Mouse (Mus musculus): ENCODE results near the gene Cdh23. TPM values are rescaled to one million over a fixed set of nuclear protein-coding genes. Genes with fewer than 3 reads are reported as not detected.

The Cdh23 gene
- total and polyA plus RNA-seq, 2 experiments from 2014 or later, result 0.23 TPM

- Histone ChIP-seq H3K36me3 (replicated peaks; ENCODE audit: control insufficient read depth, insufficient read depth, low read length) (no peaks in the 10 kb centered on the region), H3K9ac (replicated peaks; ENCODE audit: low read depth, low read length) (no peak overlapping the region), H3K4me2 (ENCODE audit: low read depth, low read length) (no peak overlapping the region), H3K27ac (ENCODE audit: low read depth) (no peak overlapping the region), H3K9me3 (replicated peaks; ENCODE audit: control insufficient read depth, low read length) (no peaks in the 10 kb centered on the region), H3K4me3 (ENCODE audit: low read depth, low read length) (no peak overlapping the region), H3K27me3 (ENCODE audit: control insufficient read depth, insufficient read depth, low read length) (no peaks in the 10 kb centered on the region), H3K4me1 (ENCODE audit: control insufficient read depth, insufficient read depth) (no peaks in the 10 kb centered on the region)
- DNase-seq (ENCODE audit: low spot score) (no peak), ATAC-seq (ENCODE audit: insufficient read depth, low read depth) (no peak)
- WGBS, result 68% methylated on average over 18 of the region's 18 CpGs
- TF ChIP-seq CTCF (IDR thresholded peaks at IDR 0.05; ENCODE audit: low read depth) (no peak), EP300 (IDR thresholded peaks at IDR 0.05; ENCODE audit: low read depth) (no peak)
Measured at GRCm38 (mm10) chr10:60539164-60539914, 157.0 kb downstream of the Cdh23 start.

- peak; percentile 24 for DNase-seq (ENCODE audit: low spot score)
- H3K36me3 ChIP-seq (replicated peaks; ENCODE audit: control insufficient read depth, insufficient read depth, low read length), result no peaks in the 10 kb centered on the region
- H3K4me2 ChIP-seq (ENCODE audit: low read depth, low read length), result no peak overlapping the region
- ATAC-seq (ENCODE audit: insufficient read depth, low read depth), result no peak; the same call in 1 of the 2 replicates
- H3K4me3 ChIP-seq (ENCODE audit: low read depth, low read length), result no peak overlapping the region
- no peak overlapping the region for H3K9ac ChIP-seq (replicated peaks; ENCODE audit: low read depth, low read length)
- H3K27ac ChIP-seq (ENCODE audit: low read depth), result no peak overlapping the region
- H3K27me3 ChIP-seq (ENCODE audit: control insufficient read depth, insufficient read depth, low read length), result 0 out of 2 replicates have a peak, but pooled peaks cover 4% of the 10 kb centered on the region
- no peaks in the 10 kb centered on the region for H3K4me1 ChIP-seq (ENCODE audit: control insufficient read depth, insufficient read depth)
- WGBS, result 8% methylated on average over 14 of the region's 14 CpGs
- H3K9me3 ChIP-seq (replicated peaks; ENCODE audit: control insufficient read depth, low read length), result no peaks in the 10 kb centered on the region
- TF ChIP-seq EP300 (IDR thresholded peaks at IDR 0.05; ENCODE audit: low read depth), result no peak
- TF ChIP-seq CTCF (IDR thresholded peaks at IDR 0.05; ENCODE audit: low read depth), result no peak
Measured at GRCm38 (mm10) chr10:60536098-60536811, 160.0 kb downstream of the Cdh23 start.

- Histone ChIP-seq H3K9ac (replicated peaks; ENCODE audit: low read depth, low read length) (no peak overlapping the region), H3K27ac (ENCODE audit: low read depth) (no peak overlapping the region), H3K27me3 (ENCODE audit: control insufficient read depth, insufficient read depth, low read length) (peaks cover 10% of the 10 kb centered on the region; the same call in 1 of the 2 replicates), H3K36me3 (replicated peaks; ENCODE audit: control insufficient read depth, insufficient read depth, low read length) (no peaks in the 10 kb centered on the region), H3K4me3 (ENCODE audit: low read depth, low read length) (no peak overlapping the region), H3K4me1 (ENCODE audit: control insufficient read depth, insufficient read depth) (no peaks in the 10 kb centered on the region), H3K9me3 (replicated peaks; ENCODE audit: control insufficient read depth, low read length) (no peaks in the 10 kb centered on the region), H3K4me2 (ENCODE audit: low read depth, low read length) (no peak overlapping the region)
- ATAC-seq (ENCODE audit: insufficient read depth, low read depth) (no peak), DNase-seq (ENCODE audit: low spot score) (no peak)
- WGBS, result 57% methylated on average over 4 of the region's 4 CpGs
- no peak for TF ChIP-seq EP300 (IDR thresholded peaks at IDR 0.05; ENCODE audit: low read depth)
- no peak for TF ChIP-seq CTCF (IDR thresholded peaks at IDR 0.05; ENCODE audit: low read depth)
Measured at GRCm38 (mm10) chr10:60532502-60532901, 163.8 kb downstream of the Cdh23 start.

- Histone ChIP-seq H3K4me3 (ENCODE audit: low read depth, low read length) (no peak overlapping the region), H3K27ac (ENCODE audit: low read depth) (no peak overlapping the region), H3K9me3 (replicated peaks; ENCODE audit: control insufficient read depth, low read length) (no peaks in the 10 kb centered on the region), H3K36me3 (replicated peaks; ENCODE audit: control insufficient read depth, insufficient read depth, low read length) (no peaks in the 10 kb centered on the region), H3K27me3 (ENCODE audit: control insufficient read depth, insufficient read depth, low read length) (peaks cover 10% of the 10 kb centered on the region; the same call in 1 of the 2 replicates), H3K4me2 (ENCODE audit: low read depth, low read length) (no peak overlapping the region), H3K9ac (replicated peaks; ENCODE audit: low read depth, low read length) (no peak overlapping the region), H3K4me1 (ENCODE audit: control insufficient read depth, insufficient read depth) (no peaks in the 10 kb centered on the region)
- TF ChIP-seq EP300 (IDR thresholded peaks at IDR 0.05; ENCODE audit: low read depth), result no peak
- TF ChIP-seq CTCF (IDR thresholded peaks at IDR 0.05; ENCODE audit: low read depth), result peak; percentile 70
- ATAC-seq (ENCODE audit: insufficient read depth, low read depth) (no peak), DNase-seq (ENCODE audit: low spot score) (peak; percentile 63)
- WGBS, result 14% methylated on average over 2 of the region's 2 CpGs
Measured at GRCm38 (mm10) chr10:60531349-60531748, 164.9 kb downstream of the Cdh23 start.

- DNase-seq (ENCODE audit: low spot score) (no peak), ATAC-seq (ENCODE audit: insufficient read depth, low read depth) (no peak)
- TF ChIP-seq CTCF (IDR thresholded peaks at IDR 0.05; ENCODE audit: low read depth), result no peak
- no peak for TF ChIP-seq EP300 (IDR thresholded peaks at IDR 0.05; ENCODE audit: low read depth)
- H3K9ac ChIP-seq (replicated peaks; ENCODE audit: low read depth, low read length), result no peak overlapping the region
- peaks cover 10% of the 10 kb centered on the region; the same call in 1 of the 2 replicates for H3K27me3 ChIP-seq (ENCODE audit: control insufficient read depth, insufficient read depth, low read length)
- no peaks in the 10 kb centered on the region for H3K36me3 ChIP-seq (replicated peaks; ENCODE audit: control insufficient read depth, insufficient read depth, low read length)
- H3K4me2 ChIP-seq (ENCODE audit: low read depth, low read length), result no peak overlapping the region
- H3K4me3 ChIP-seq (ENCODE audit: low read depth, low read length), result no peak overlapping the region
- WGBS, result 57% methylated on average over 10 of the region's 10 CpGs
- H3K4me1 ChIP-seq (ENCODE audit: control insufficient read depth, insufficient read depth), result no peaks in the 10 kb centered on the region
- H3K9me3 ChIP-seq (replicated peaks; ENCODE audit: control insufficient read depth, low read length), result no peaks in the 10 kb centered on the region
- no peak overlapping the region for H3K27ac ChIP-seq (ENCODE audit: low read depth)
Measured at GRCm38 (mm10) chr10:60530633-60531032, 165.7 kb downstream of the Cdh23 start.

Measured in heart, postnatal 0 days (tissue).